Mouse (Mus musculus) retina, adult 2 months (tissue): ENCODE data around the gene Theg.
A peak's percentile ranks its signal among the peaks of the same experiment; 100 is the strongest.

Experiments used
- DNase-seq: peaks from one replicate; pipeline ENCODE4 v3.0.0-alpha.2; 2012; ENCODE audit warnings: low read depth, low spot score

Theg gene

GRCm38 (mm10) chr10:79537271-79537670 lies 49.9 kb downstream of the Theg start:
- DNase-seq = no peak

DNA sequence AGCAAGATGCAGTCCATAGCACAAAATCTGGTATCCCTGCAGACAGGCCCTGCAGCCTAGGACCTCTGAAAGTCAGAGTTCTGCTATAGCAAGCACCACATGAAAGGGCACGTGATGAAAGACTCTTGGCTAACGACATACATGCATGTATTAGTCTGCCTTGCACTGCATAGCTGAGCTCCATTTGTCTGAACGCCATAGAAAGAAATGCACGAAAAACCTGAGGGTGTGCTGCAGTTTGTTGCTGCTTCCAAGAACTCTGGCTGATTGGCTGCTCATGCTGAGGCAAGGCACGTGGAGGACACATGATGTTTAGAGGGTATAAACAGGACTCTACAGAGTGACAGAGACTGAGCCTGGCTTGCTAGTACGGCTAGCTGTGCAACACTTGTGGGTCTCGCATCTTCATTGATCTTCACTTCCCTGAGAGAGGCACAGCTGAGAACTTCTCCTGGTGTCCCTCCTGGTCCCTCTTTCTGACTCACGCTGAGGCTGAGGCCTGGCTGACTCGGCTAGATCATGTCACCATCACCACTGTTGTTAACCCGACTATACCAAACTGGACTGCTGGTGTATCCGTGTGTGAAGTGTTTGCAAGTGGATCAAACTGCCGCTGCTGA lies 50.6 kb downstream of the Theg start:
- no peak for DNase-seq

DNA sequence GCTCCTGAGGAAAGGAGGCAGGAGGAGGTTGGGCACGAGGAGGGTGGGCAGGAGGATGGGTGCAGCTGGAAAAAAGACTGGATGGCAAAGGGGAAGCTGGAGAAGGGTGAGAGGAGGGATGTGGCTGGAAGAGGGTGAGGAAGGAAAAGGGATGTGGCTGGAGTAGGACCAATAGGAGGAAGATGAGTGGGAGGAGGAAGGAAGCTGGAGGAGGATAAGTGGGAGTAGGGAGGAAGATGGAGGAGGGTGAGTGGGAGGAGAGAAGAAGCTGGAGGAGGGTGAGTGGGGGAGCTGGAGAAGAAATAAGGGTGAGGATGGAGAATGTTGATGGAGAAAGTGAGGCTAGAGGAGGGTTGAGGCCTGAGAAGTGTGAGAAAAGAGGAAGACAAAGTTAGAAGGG lies 51.7 kb downstream of the Theg start:
- no peak for DNase-seq

DNA sequence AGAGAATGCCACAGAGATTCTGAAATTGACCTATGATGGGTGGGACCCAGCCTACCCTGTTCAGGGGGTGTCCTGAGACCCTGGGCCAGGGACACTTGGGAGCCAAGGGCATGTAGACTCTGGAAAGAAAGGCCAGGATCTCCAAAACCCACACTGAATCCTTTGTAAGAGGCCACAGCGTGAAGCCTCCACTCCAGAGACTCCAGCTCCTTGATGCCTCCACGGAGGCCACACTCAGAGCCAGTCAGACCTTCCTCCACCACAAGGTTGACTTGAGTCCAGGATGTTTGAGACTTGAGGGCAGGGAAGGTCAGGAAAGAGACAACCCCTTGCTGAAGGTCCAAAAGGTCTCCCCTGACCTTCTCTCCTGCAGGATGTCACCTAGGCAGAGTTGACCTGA lies 52.7 kb downstream of the Theg start:
- DNase-seq = no peak

- DNase-seq = peak; percentile 61
Observed at GRCm38 (mm10) chr10:79533126-79533911, 53.8 kb downstream of the Theg start, which contains the start of gene Plpp2. Gene Plpp2 (minus strand): TSS chr10:79533796.

DNA sequence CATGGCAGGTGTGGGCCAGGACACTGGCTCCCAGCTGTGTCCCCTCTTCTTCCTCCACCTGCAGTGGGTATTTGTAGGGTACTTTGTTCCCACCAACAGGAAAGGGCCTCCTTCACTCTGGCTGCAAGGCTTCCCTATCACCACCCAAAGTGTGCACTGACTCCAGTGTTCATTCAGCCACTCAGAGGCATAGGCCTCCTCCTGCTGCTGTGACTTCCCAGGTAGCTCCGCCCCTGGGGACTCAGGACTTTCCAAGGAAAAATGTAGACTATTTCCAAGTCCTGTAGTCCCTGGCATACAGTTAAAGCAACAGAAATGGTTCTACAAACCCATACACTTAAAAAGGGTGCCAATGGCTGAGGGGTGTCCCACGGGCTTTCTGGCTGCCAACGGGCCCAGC lies 54.5 kb downstream of the Theg start:
- DNase-seq = no peak

DNA sequence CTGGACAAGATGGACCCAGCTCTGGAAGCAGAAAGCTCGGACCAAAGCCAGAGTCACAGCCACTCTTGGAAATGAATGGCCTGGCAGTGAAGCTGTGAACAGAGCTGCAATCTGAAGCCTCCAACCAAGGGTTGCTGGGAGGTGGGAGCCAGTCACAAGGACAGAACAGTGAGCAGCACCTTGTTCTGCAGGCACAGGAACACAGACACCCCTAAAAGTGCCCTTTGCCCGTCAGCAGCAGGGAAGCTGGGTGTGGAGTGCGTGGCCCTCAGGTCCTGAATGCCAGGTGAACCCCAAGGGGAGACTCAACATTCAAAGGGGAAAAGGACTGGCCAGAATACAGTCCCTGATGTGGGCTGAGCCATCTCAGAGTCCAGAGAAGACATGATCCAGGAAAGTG lies 55.5 kb downstream of the Theg start:
- no peak for DNase-seq

DNA sequence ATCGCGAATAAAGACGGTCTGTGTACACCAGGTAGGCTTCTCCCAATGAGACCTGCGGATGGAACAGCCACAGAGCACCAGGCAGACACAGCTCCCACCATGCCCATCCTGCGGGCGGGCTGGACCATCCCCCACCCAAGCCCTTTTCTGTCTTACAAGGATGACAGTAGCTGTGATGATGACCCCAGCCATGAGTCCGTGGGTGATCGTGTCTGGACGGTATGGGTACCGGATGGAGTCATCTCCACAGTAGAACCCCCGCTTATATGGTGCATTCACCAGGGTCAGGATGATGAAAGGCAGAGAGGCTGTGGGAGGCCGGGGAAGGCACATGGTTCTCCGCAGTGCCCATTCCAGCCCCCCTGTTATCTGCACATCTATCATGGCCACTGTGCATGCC lies 56.4 kb downstream of the Theg start:
- no peak for DNase-seq

DNA sequence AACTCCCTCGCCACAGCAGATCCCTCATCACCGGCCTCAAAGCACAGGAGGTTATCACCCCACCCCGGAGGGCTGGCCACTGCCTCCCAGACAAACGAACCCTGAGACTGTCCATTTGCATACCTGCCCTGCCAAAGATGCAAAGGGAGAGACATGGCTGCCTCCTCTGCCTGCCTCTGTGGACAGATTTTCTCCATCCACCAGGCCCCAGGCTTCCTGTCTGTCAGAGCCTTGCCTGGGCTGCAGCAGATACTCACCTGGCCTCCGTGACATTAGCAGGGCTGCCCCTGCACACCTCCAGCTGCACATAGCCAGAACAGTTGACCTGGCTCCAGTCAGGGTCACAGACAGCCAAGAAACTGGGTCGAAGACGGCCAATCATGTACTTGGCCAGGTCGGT lies 56.9 kb downstream of the Theg start:
- no peak for DNase-seq

DNA sequence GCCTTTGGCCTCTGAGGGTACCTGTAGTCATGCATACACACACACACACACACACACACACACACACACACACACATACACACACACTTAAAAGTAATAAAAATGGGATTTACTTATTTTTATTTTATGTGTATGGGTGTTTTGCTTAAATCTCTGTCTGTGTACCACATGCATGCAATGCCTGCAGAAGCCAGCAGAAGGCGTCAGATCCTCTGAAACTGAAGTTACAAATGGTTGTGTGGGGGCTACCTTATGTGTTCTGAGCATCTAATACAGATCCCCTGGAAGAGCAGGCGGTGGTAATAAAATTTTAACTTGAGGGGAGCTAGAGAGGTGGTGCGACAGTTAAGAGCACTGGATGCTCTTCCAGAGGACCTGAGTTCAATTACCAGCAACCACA lies 59.0 kb downstream of the Theg start:
- DNase-seq = no peak

DNA sequence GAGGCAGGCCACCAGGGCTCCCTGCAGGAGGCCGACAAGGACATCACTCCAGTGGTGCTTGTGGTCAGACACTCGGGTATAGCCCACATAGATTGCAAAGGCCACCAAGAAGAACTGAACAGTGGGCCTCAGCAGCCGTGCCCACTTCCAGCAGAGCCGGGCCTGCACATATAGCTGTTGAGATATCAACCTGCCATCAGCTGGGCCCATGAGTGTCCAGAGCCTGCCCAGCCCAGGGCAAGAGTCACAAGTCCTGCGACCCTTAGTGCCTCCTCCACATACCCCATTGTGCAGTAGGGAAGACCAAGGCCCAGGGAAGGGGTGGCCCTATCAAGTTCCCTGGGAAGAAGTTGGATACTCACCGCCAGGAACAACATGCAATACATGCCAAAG lies 59.7 kb downstream of the Theg start:
- no peak for DNase-seq

DNA sequence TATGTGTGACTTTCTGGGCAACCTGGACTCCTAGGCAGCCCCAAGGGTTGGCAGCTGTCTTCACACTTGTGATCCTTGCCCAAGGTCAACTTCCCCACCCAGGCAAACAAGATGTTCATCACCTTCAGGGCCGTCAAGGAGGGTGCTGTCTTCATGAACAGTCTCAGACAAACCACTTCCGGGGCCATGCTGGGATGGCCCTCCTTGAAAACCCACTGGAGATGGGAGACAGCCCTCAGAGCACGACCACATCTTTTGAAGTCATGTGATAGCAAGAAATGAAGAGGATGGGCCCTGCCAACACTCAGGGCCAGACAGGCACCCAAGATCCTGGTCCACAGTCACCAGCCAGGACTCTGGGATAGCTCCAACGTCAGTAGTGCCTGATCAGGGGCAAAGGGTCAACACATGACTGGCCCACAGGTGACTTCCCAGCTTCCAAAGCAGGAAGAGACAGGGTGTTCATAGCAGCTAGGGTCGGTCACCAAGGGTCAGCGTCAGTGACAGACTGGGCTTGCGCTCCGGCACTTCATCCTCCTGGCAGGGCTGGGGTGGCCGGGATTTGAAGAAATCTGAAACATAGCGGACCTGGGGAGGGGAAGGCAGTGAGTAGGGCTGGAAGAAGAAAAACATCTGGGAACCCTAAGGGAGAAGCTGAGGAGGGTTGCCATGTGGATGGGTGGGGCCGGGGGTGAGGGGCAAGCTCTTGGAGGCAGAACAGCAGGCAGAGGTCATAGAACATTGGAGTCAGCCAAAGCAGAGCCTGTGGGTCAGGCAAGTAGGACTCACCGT lies 60.3 kb downstream of the Theg start:
- no peak for DNase-seq
